Mouse (Mus musculus) hindbrain, embryonic 14.5 days (tissue): Measurements from ENCODE around the gene Mettl8. TPM values are rescaled to one million over a fixed set of nuclear protein-coding genes. Genes with fewer than 3 reads are reported as not detected.

Experiments used
- ATAC-seq: fragments of 200-750 bp; cut with Nextera tagmentation; 2 replicates; pipeline ENCODE4 v1.8.0; 2017; ENCODE audit warnings: moderate number of reproducible peaks, mild to moderate bottlenecking, moderate TSS enrichment, moderate library complexity; ENCODE audit not compliant: low FRiP score
- DNase-seq: peaks from one replicate; pipeline ENCODE4 v3.0.0-alpha.2; 2015; ENCODE audit warnings: low spot score
- H3K27ac ChIP-seq: fragments of 300-500 bp; sonication (generic); 2 replicates; pipeline ENCODE4 v1.5.1; 2014; ENCODE audit warnings: mild to moderate bottlenecking, moderate library complexity
- H3K27me3 ChIP-seq: fragments of 300-500 bp; sonication (generic); 2 replicates; pipeline ENCODE4 v1.6.1; 2014; ENCODE audit warnings: mild to moderate bottlenecking, low read length, mixed read lengths; ENCODE audit not compliant: control insufficient read depth, insufficient read depth
- H3K36me3 ChIP-seq: fragments of 300-500 bp; sonication (generic); replicated peaks from 2 replicates; pipeline ENCODE4 v1.6.1; 2014; ENCODE audit not compliant: control insufficient read depth, insufficient read depth
- H3K4me1 ChIP-seq: fragments of 300-500 bp; sonication (generic); replicated peaks from 2 replicates; pipeline ENCODE4 v1.6.1; 2014; ENCODE audit warnings: antibody characterized with exemption, low read length, mixed read lengths; ENCODE audit not compliant: control insufficient read depth, insufficient read depth
- H3K4me2 ChIP-seq: fragments of 300-500 bp; sonication (generic); replicated peaks from 2 replicates; pipeline ENCODE4 v1.6.1; 2014; ENCODE audit warnings: mild to moderate bottlenecking, moderate library complexity
- H3K4me3 ChIP-seq: fragments of 300-500 bp; sonication (generic); replicated peaks from 2 replicates; pipeline ENCODE4 v1.5.1; 2014; ENCODE audit warnings: mild to moderate bottlenecking, low read length
- H3K9ac ChIP-seq: fragments of 300-500 bp; sonication (generic); 2 replicates; pipeline ENCODE4 v1.6.1; 2014
- H3K9me3 ChIP-seq: fragments of 300-500 bp; sonication (generic); 2 replicates; pipeline ENCODE4 v1.6.1; 2016; ENCODE audit warnings: low read length; ENCODE audit not compliant: control insufficient read depth
- WGBS: fragments of 180-500 bp; shearing (Covaris S2); extraction: QIAGEN DNeasy Blood & Tissue Kit; methylation state at CpG from one replicate; pipeline ENCODE4 v1.1.7; 2014; 5-methylcytosine and 5-hydroxymethylcytosine counted together
- polyA plus RNA-seq: library from polyadenylated mRNA; unstranded; fragments of >200 nt; fragmentation: Nextera tagmentation; extraction: Ambion mirVana; gene quantifications from 2 replicates; pipeline ENCODE4 v1.2.1, GENCODE M21; 2014

The Mettl8 gene
- polyA plus RNA-seq, 1 experiment from 2014 or later, result 10.9 TPM

GRCm38 (mm10) chr2:71002509-71002908, 52.9 kb downstream of the Mettl8 start:
- Histone ChIP-seq H3K4me1 (no peaks in the 10 kb centered on the region), H3K27ac (no peak overlapping the region), H3K36me3 (no peaks in the 10 kb centered on the region), H3K4me3 (no peak overlapping the region), H3K4me2 (no peak overlapping the region), H3K27me3 (no peaks in the 10 kb centered on the region), H3K9me3 (no peaks in the 10 kb centered on the region), H3K9ac (no peak overlapping the region)
- no peak for DNase-seq
- no peak for ATAC-seq
- 93% methylated on average over 1 of the region's 1 CpGs for WGBS

- Histone ChIP-seq H3K4me3 (no peak overlapping the region), H3K9me3 (no peaks in the 10 kb centered on the region), H3K36me3 (no peaks in the 10 kb centered on the region), H3K9ac (no peak overlapping the region), H3K4me2 (no peak overlapping the region), H3K27me3 (no peaks in the 10 kb centered on the region), H3K27ac (no peak overlapping the region), H3K4me1 (no peaks in the 10 kb centered on the region)
- ATAC-seq (no peak), DNase-seq (no peak)
- WGBS, result 80% methylated on average over 2 of the region's 2 CpGs
Measured at GRCm38 (mm10) chr2:70998771-70999170, 56.6 kb downstream of the Mettl8 start.

- Histone ChIP-seq H3K4me3 (no peak overlapping the region), H3K9me3 (no peaks in the 10 kb centered on the region), H3K9ac (no peak overlapping the region), H3K27ac (no peak overlapping the region), H3K4me1 (no peaks in the 10 kb centered on the region), H3K36me3 (no peaks in the 10 kb centered on the region), H3K4me2 (no peak overlapping the region), H3K27me3 (no peaks in the 10 kb centered on the region)
- WGBS, result 93% methylated on average over 7 of the region's 7 CpGs
- ATAC-seq (no peak), DNase-seq (no peak)
Measured at GRCm38 (mm10) chr2:70996438-70996837, 58.9 kb downstream of the Mettl8 start.

GRCm38 (mm10) chr2:70995900-70996299, 59.5 kb downstream of the Mettl8 start:
- Histone ChIP-seq H3K27me3 (no peaks in the 10 kb centered on the region), H3K9ac (no peak overlapping the region), H3K36me3 (no peaks in the 10 kb centered on the region), H3K4me3 (no peak overlapping the region), H3K4me2 (no peak overlapping the region), H3K4me1 (no peaks in the 10 kb centered on the region), H3K27ac (no peak overlapping the region), H3K9me3 (no peaks in the 10 kb centered on the region)
- ATAC-seq, result no peak
- no peak for DNase-seq
- 91% methylated on average over 4 of the region's 4 CpGs for WGBS

- Histone ChIP-seq H3K4me2 (no peak overlapping the region), H3K9ac (no peak overlapping the region), H3K4me1 (no peaks in the 10 kb centered on the region; the same call in 1 of the 2 replicates), H3K9me3 (no peaks in the 10 kb centered on the region), H3K4me3 (no peak overlapping the region), H3K27ac (no peak overlapping the region), H3K27me3 (no peaks in the 10 kb centered on the region), H3K36me3 (no peaks in the 10 kb centered on the region)
- ATAC-seq (no peak), DNase-seq (no peak)
- 87% methylated on average over 3 of the region's 3 CpGs for WGBS
Measured at GRCm38 (mm10) chr2:70993740-70994139, 61.6 kb downstream of the Mettl8 start.

- WGBS, result 84% methylated on average over 2 of the region's 2 CpGs
Measured at GRCm38 (mm10) chr2:70992715-70993114, 62.7 kb downstream of the Mettl8 start.

GRCm38 (mm10) chr2:70990196-70990595, 65.2 kb downstream of the Mettl8 start:
- H3K4me1 ChIP-seq, result no peaks in the 10 kb centered on the region; the same call in 1 of the 2 replicates
- H3K4me2 ChIP-seq, result no peak overlapping the region
- no peak overlapping the region for H3K27ac ChIP-seq
- no peaks in the 10 kb centered on the region for H3K36me3 ChIP-seq
- ATAC-seq (no peak), DNase-seq (no peak)
- H3K9ac ChIP-seq, result no peak overlapping the region
- H3K4me3 ChIP-seq, result no peak overlapping the region
- H3K9me3 ChIP-seq, result no peaks in the 10 kb centered on the region
- 66% methylated on average over 4 of the region's 4 CpGs for WGBS
- no peaks in the 10 kb centered on the region for H3K27me3 ChIP-seq

More at GRCm38 (mm10) chr2:70992715-70993114, 62.7 kb downstream of the Mettl8 start:
- Histone ChIP-seq H3K36me3 (no peaks in the 10 kb centered on the region), H3K4me1 (no peaks in the 10 kb centered on the region; the same call in 1 of the 2 replicates), H3K27me3 (no peaks in the 10 kb centered on the region), H3K4me3 (no peak overlapping the region), H3K27ac (no peak overlapping the region), H3K4me2 (no peak overlapping the region), H3K9me3 (no peaks in the 10 kb centered on the region), H3K9ac (no peak overlapping the region)
- DNase-seq (no peak), ATAC-seq (no peak)

- ATAC-seq, result no peak
- H3K9me3 ChIP-seq, result no peaks in the 10 kb centered on the region
- 61% methylated on average over 17 of the region's 17 CpGs for WGBS
- no peak overlapping the region for H3K4me2 ChIP-seq
- H3K4me1 ChIP-seq, result no peaks in the 10 kb centered on the region; the same call in 1 of the 2 replicates
- DNase-seq, result no peak
- no peak overlapping the region; the same call in 1 of the 2 replicates for H3K27ac ChIP-seq
- no peak overlapping the region for H3K9ac ChIP-seq
- no peaks in the 10 kb centered on the region for H3K27me3 ChIP-seq
- H3K36me3 ChIP-seq, result no peaks in the 10 kb centered on the region
- no peak overlapping the region for H3K4me3 ChIP-seq
Measured at GRCm38 (mm10) chr2:70989201-70990191, 65.9 kb downstream of the Mettl8 start.

- H3K9ac ChIP-seq, result no peak overlapping the region
- no peak overlapping the region for H3K4me3 ChIP-seq
- H3K4me2 ChIP-seq, result no peak overlapping the region
- ATAC-seq (no peak), DNase-seq (no peak)
- H3K36me3 ChIP-seq, result no peaks in the 10 kb centered on the region
- H3K4me1 ChIP-seq, result no peaks in the 10 kb centered on the region
- H3K27ac ChIP-seq, result no peak overlapping the region
- H3K9me3 ChIP-seq, result no peaks in the 10 kb centered on the region
- WGBS, result 90% methylated on average over 5 of the region's 5 CpGs
- no peaks in the 10 kb centered on the region for H3K27me3 ChIP-seq
Measured at GRCm38 (mm10) chr2:70978271-70978670, 77.1 kb downstream of the Mettl8 start.
